Mouse (Mus musculus) left cerebral cortex, adult 11 months (tissue): ENCODE results near the gene Rtn2.

Experiments used
- DNase-seq: peaks from one replicate; pipeline ENCODE4 v3.0.0; 2022; ENCODE audit warnings: low spot score

Rtn2 gene

DNA sequence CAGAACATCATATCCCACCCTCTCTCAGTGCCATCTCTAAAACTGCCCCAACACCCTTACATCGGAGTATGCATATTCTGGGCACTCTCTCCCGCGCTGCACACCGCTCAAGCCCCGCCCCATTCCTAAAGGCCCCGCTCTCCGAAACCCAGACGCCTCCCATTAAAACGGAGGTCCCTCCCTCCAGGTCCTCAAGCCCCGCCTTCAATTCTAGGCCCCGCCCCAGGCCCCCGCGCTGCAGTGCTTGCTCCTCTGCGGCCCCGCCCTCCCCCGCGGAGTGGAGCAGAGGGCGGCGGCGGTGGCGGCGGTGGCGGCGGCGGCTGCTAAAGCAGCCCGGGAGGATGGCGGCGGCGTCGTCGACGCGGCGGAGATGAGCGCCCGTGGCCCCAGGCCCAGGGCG is at the start of gene Rtn2:
Rtn2 (plus strand) TSS at position 240 of the 400 bp plus-strand sequence.
- DNase-seq: peak; percentile 71

GRCm38 (mm10) chr7:19234652-19235051 is 47.8 kb upstream of the Rtn2 start:
- DNase-seq: no peak

DNA sequence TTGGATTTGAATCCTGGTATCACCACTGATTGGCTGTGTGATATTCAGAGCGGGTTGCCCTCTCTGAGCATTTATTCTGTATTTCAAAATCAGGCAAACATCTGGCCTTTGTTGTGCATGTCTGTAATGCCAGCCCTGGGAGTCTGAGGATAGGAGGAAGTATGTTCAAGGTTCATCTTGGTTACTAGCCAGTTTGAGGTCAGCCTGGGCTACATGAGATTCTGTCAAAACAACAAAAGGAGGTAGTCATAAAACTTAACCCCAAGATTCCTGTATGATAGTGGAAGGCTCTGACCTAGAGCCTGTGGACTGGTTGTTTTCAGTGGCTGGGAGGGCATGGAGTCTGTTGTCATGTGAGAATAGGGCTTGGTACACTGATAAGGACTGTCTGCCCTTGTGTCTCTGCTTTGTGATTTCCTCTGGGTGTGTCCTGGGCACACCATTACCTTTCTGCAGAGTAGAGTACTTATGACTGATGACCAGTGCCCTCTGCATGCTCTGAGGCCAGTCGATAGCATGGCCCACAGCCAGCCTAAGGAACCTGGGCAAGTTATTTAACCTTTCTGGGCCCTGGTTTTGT is 47.2 kb upstream of the Rtn2 start:
- no peak for DNase-seq

DNA sequence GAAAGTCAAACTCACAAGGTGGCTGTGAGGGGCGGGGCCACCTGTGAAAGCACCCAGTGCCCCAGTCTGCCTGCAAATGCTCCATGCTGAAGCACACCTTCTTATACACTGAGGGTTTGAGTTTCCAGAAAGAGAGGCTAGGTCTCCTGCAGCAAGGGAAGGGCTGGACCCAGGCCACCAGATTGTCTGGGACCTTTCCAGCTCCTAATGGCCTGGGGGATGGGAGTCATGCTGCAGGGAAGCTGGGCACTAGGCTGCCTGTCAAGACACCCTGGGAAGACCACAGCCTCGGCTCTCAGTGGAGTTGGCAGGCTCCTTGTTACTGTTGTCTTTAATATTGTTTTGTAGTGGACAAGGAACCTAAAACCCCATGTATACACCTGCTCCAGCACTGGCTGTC is 46.0 kb upstream of the Rtn2 start:
- no peak for DNase-seq

GRCm38 (mm10) chr7:19238344-19238743 is 44.1 kb upstream of the Rtn2 start:
- DNase-seq: no peak

DNA sequence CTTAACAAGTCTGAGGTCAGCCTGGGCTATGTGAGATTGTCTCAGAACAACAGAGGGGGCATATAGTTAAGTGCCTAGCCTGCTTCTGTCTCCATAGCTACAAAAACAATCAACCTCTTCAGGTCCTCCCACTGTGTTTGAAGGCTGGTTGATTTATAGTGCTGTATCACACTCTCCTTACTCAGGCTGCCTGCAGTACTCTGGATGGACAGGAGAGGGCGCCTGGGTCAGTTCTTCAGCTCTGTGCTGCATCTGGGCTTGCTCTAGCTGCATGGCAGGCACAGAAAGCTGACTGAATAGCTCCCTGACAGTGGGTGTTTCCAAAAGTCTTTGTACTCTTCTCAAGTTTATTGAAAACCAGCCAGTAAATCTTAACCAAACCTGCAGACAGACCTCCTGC is 43.0 kb upstream of the Rtn2 start:
- DNase-seq: peak; percentile 82

GRCm38 (mm10) chr7:19239986-19240385 is 42.4 kb upstream of the Rtn2 start:
- no peak for DNase-seq

- DNase-seq: no peak
These were observed 41.4 kb upstream of the Rtn2 start for GRCm38 (mm10) chr7:19240905-19241463.

DNA sequence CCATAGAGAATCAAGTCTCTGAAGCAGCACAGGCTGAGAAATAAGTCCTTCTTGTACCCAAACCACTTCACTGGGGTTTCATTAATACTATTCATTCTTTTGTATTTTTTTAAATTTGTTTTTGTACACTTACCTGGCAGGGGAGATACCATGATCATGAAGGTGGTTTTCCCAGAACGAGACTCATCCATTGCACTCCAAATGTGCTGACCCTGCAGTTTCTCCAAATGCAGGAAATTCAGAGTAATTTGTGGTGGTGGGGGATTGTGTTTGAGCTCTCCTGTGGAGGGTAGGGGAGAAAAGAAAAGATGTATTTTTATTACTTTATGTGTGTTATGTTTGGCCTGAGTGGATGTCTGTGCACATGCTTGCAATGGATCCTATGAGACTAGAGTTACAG is 40.4 kb upstream of the Rtn2 start:
- DNase-seq: no peak

GRCm38 (mm10) chr7:19243858-19244257 is 38.6 kb upstream of the Rtn2 start:
- no peak for DNase-seq

- no peak for DNase-seq
These were observed 37.3 kb upstream of the Rtn2 start for GRCm38 (mm10) chr7:19245083-19245482.

DNA sequence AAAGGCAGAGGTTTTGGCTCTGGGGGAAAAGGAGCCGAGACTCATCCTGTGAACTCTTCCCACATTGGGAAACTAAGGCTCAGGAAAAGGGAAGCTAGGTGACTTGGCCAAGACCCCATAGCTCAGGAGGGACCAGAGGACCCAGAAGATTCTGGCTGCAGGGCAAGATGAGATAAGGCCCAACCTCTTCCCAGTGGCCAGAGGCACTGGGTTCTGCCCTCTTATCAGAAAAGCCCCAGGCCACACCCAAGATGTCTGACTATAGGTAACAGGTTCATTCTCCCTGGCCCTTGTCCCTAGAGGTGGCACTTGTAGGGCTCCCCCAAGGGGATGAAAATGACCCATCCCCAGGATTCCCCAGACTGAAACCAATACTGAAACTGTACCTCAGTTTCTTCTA is 35.6 kb upstream of the Rtn2 start:
- DNase-seq: no peak

- no peak for DNase-seq
These were observed 34.9 kb upstream of the Rtn2 start for GRCm38 (mm10) chr7:19247511-19247910.

GRCm38 (mm10) chr7:19252078-19252477 is 30.3 kb upstream of the Rtn2 start:
- DNase-seq: no peak

GRCm38 (mm10) chr7:19253437-19253836 is 29.0 kb upstream of the Rtn2 start:
- no peak for DNase-seq

- DNase-seq: no peak
These were observed 27.0 kb upstream of the Rtn2 start for GRCm38 (mm10) chr7:19255395-19255794.

DNA sequence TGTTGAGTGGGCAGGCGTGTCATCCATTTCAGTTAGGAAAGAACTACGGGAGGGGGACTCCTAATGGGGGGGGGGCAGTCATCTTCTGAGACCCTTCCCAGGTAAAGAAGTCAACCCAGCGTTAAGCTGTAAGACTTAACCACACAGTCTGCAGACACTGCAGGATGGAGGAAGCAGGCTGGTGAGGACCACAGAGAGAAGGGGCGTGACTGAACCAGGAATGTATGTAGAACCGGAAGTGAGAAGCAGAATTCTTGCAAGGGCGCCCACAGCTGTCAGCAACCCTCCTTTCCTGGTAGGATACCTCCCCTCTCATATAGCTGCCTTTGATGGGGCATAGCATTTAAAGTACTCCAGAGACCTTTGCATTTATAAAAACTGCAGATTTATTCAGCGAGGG is 25.9 kb upstream of the Rtn2 start:
- DNase-seq: no peak

GRCm38 (mm10) chr7:19257390-19258022 is 24.9 kb upstream of the Rtn2 start:
- peak; percentile 67 for DNase-seq

- no peak for DNase-seq
These were observed 24.1 kb upstream of the Rtn2 start for GRCm38 (mm10) chr7:19258336-19258735.

- DNase-seq: no peak
These were observed 17.3 kb upstream of the Rtn2 start for GRCm38 (mm10) chr7:19265147-19265546.

GRCm38 (mm10) chr7:19265928-19266822 is 16.2 kb upstream of the Rtn2 start:
- DNase-seq: no peak

DNA sequence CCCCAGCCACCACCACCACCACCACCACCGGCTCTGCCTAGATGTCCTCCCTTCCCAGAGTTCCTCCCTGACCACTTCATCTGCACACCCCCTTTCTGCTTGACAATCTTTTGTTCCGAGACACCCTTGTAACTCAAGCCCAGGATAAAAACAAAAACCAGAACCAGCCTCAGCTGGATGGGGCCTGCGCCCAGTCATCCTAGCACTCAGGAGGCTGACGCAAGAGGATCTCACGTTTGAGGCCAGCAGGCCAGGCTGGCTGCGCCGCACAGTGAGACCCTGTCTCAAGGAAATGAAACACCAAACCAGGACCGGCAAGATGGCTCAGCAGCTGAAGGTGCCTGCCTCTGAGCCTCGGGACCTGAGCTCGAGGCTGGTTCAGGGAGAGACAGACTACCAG is 15.4 kb upstream of the Rtn2 start:
- no peak for DNase-seq
